Mouse (Mus musculus) forebrain, embryonic 15.5 days (tissue): ENCODE results near the gene Scimp. TPM values are rescaled to one million over a fixed set of nuclear protein-coding genes. Genes with fewer than 3 reads are reported as not detected.
"Not testable (repeated sequence)": the region's sequence is repeated elsewhere in the genome, so short reads cannot be mapped to it uniquely, and the experiment has no call there.

Source experiments
- ATAC-seq: fragments of 200-750 bp; cut with Nextera tagmentation; replicated peaks from 2 replicates; pipeline ENCODE4 v1.8.0; 2017; ENCODE audit warnings: mild to moderate bottlenecking, moderate TSS enrichment, moderate library complexity
- H3K27ac ChIP-seq: fragments of 300-500 bp; sonication (generic); replicated peaks from 2 replicates; pipeline ENCODE4 v1.5.1; 2015; ENCODE audit warnings: mild to moderate bottlenecking, inconsistent platforms
- H3K27me3 ChIP-seq: fragments of 300-500 bp; sonication (generic); 2 replicates; pipeline ENCODE4 v1.6.1; 2015; ENCODE audit warnings: inconsistent platforms
- H3K36me3 ChIP-seq: fragments of 300-500 bp; sonication (generic); 2 replicates; pipeline ENCODE4 v1.6.1; 2015; ENCODE audit warnings: mild to moderate bottlenecking, inconsistent platforms
- H3K4me1 ChIP-seq: fragments of 300-500 bp; sonication (generic); 2 replicates; pipeline ENCODE4 v1.6.1; 2015; ENCODE audit warnings: inconsistent platforms
- H3K4me2 ChIP-seq: fragments of 300-500 bp; sonication (generic); replicated peaks from 2 replicates; pipeline ENCODE4 v1.6.1; 2015; ENCODE audit warnings: mild to moderate bottlenecking, inconsistent platforms
- H3K4me3 ChIP-seq: fragments of 300-500 bp; sonication (generic); 2 replicates; pipeline ENCODE4 v1.5.1; 2015; ENCODE audit warnings: mild to moderate bottlenecking, inconsistent platforms
- H3K9ac ChIP-seq: fragments of 300-500 bp; sonication (generic); replicated peaks from 2 replicates; pipeline ENCODE4 v1.6.1; 2015; ENCODE audit warnings: mild to moderate bottlenecking, inconsistent platforms
- H3K9me3 ChIP-seq: fragments of 300-500 bp; sonication (generic); 2 replicates; pipeline ENCODE4 v1.6.1; 2016; ENCODE audit warnings: inconsistent platforms
- WGBS: fragments of 180-500 bp; shearing (Covaris S2); methylation state at CpG from one replicate; pipeline ENCODE4 v1.1.7; 2015; ENCODE audit warnings: mixed read lengths; 5-methylcytosine and 5-hydroxymethylcytosine counted together
- polyA plus RNA-seq: library from polyadenylated mRNA; unstranded; fragments of >200 nt; fragmentation: Nextera tagmentation; extraction: Ambion mirVana; gene quantifications from 2 replicates; pipeline ENCODE4 v1.2.1, GENCODE M21; 2015

The Scimp gene
- polyA plus RNA-seq, 1 experiment from 2014 or later, result not detected

DNA sequence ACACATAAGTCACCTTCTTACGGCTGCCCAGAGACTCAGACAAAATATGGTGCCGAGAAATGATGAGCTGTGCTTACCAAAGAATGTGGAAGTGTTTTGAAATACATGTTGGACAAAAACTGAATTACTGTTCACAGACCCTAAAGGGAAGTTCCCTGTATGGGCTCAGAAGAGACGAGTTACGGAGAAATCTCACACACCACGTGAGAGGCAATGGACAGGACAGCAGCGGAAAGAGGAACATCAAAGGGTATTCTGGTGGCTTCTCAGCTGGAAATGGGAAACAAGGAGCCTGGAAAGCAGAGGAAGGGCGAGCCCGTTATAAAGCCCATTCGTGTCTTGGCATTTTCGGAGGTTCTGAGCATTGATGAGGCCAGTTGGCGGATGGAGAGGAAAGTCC, 25.3 kb downstream of the Scimp start:
- no peak for ATAC-seq
- Histone ChIP-seq H3K4me2 (no peak overlapping the region), H3K27ac (no peak overlapping the region), H3K27me3 (no peaks in the 10 kb centered on the region), H3K4me1 (no peaks in the 10 kb centered on the region), H3K36me3 (no peaks in the 10 kb centered on the region), H3K9ac (no peak overlapping the region), H3K9me3 (no peaks in the 10 kb centered on the region), H3K4me3 (no peak overlapping the region)
- 74% methylated on average over 11 of the region's 11 CpGs for WGBS

- no peaks in the 10 kb centered on the region for H3K4me1 ChIP-seq
- no peaks in the 10 kb centered on the region for H3K36me3 ChIP-seq
- no peak overlapping the region for H3K4me2 ChIP-seq
- no peak overlapping the region for H3K4me3 ChIP-seq
- no peak overlapping the region for H3K27ac ChIP-seq
- no peaks in the 10 kb centered on the region for H3K27me3 ChIP-seq
- H3K9ac ChIP-seq, result no peak overlapping the region
- no peaks in the 10 kb centered on the region for H3K9me3 ChIP-seq
- no peak for ATAC-seq
- 70% methylated on average over 2 of the region's 2 CpGs for WGBS
Observed at GRCm38 (mm10) chr11:70785908-70786307, 26.5 kb downstream of the Scimp start.

- not testable (repeated sequence) for H3K4me1 ChIP-seq, H3K36me3 ChIP-seq, H3K9ac ChIP-seq, H3K27me3 ChIP-seq, H3K4me3 ChIP-seq, ATAC-seq, H3K27ac ChIP-seq, H3K4me2 ChIP-seq, H3K9me3 ChIP-seq
- 34% methylated on average over 6 of the region's 6 CpGs for WGBS
Observed at GRCm38 (mm10) chr11:70778058-70778457, 34.3 kb downstream of the Scimp start.

DNA sequence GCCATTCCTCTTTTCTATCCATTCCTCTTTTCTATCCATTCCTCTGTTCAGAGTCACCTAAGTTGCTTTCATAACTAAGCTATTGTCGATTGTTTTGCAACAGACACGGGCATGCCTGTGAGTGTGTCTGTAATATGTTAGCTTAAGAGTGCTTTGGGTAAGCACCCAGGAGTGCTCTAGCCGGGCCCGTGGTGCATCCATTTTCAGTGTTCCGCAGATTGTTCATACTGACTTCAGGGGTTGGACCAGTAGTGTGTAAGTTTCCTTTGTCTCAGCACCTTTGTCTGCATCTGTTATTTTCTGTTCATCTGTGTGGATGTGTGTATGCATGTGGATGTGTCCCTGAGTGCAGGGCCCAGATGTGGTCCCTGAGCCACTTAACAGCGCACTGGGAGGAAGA, 34.8 kb downstream of the Scimp start:
- Histone ChIP-seq H3K9me3 (no peaks in the 10 kb centered on the region), H3K36me3 (peaks cover 10% of the 10 kb centered on the region), H3K27me3 (no peaks in the 10 kb centered on the region), H3K9ac (no peak overlapping the region), H3K4me1 (no peaks in the 10 kb centered on the region), H3K27ac (no peak overlapping the region), H3K4me3 (no peak overlapping the region), H3K4me2 (no peak overlapping the region)
- ATAC-seq, result no peak
- 69% methylated on average over 6 of the region's 6 CpGs for WGBS

DNA sequence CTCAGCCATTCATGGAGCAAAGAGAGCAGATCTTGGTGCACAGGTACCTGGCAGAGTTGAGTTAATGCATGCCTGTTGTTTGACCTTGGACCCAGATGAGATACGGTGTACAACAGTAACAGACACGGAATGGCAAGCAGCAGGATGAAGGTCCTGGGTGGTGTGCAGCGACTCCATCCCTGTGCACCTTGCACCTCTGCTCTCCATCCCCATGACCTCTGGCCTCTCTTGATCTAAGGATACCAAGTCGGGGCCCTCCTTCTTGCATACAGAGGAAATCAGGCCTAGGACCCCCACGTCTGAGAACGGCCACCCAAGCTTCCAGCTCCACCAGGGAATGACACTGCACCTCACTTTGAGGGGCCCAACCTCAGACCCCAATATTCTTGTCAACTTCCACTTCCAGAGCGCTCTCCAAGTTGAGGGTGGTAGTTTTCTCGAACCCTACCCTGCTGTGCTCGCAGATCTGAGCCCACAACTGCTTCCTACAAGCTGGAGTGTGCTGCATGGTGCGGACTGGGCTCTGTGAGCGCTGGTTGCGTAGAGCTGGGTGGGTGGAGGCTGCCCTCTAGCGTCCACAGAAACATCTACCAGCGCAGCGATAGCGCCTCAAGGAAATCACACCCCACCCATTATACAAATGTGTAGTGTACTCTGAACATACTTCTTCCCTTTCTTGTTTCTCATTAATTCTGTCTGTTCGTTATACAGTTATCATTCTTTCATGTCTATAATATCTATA, 35.4 kb downstream of the Scimp start:
- no peak overlapping the region for H3K27ac ChIP-seq
- no peaks in the 10 kb centered on the region for H3K4me1 ChIP-seq
- H3K4me2 ChIP-seq, result no peak overlapping the region
- H3K9me3 ChIP-seq, result no peaks in the 10 kb centered on the region
- peak; percentile 67 for ATAC-seq
- H3K4me3 ChIP-seq, result no peak overlapping the region
- H3K9ac ChIP-seq, result no peak overlapping the region
- no peaks in the 10 kb centered on the region for H3K27me3 ChIP-seq
- H3K36me3 ChIP-seq, result peaks cover 17% of the 10 kb centered on the region
- WGBS, result 29% methylated on average over 17 of the region's 17 CpGs

GRCm38 (mm10) chr11:70770804-70771203, 41.6 kb downstream of the Scimp start:
- no peak overlapping the region for H3K4me3 ChIP-seq
- no peaks in the 10 kb centered on the region for H3K9me3 ChIP-seq
- H3K4me1 ChIP-seq, result peaks cover 2% of the 10 kb centered on the region
- no peak overlapping the region for H3K27ac ChIP-seq
- peaks cover 24% of the 10 kb centered on the region for H3K36me3 ChIP-seq
- H3K27me3 ChIP-seq, result no peaks in the 10 kb centered on the region
- H3K9ac ChIP-seq, result no peak overlapping the region
- no peak for ATAC-seq
- H3K4me2 ChIP-seq, result no peak overlapping the region
- WGBS, result 96% methylated on average over 3 of the region's 3 CpGs

GRCm38 (mm10) chr11:70765776-70766445, 46.5 kb downstream of the Scimp start:
- ATAC-seq, result no peak
- no peak overlapping the region for H3K27ac ChIP-seq
- no peak overlapping the region for H3K4me3 ChIP-seq
- no peak overlapping the region for H3K4me2 ChIP-seq
- 76% methylated on average over 16 of the region's 16 CpGs for WGBS
- H3K27me3 ChIP-seq, result no peaks in the 10 kb centered on the region
- no peaks in the 10 kb centered on the region for H3K36me3 ChIP-seq
- no peaks in the 10 kb centered on the region for H3K9me3 ChIP-seq
- H3K4me1 ChIP-seq, result peaks cover 15% of the 10 kb centered on the region
- H3K9ac ChIP-seq, result no peak overlapping the region

DNA sequence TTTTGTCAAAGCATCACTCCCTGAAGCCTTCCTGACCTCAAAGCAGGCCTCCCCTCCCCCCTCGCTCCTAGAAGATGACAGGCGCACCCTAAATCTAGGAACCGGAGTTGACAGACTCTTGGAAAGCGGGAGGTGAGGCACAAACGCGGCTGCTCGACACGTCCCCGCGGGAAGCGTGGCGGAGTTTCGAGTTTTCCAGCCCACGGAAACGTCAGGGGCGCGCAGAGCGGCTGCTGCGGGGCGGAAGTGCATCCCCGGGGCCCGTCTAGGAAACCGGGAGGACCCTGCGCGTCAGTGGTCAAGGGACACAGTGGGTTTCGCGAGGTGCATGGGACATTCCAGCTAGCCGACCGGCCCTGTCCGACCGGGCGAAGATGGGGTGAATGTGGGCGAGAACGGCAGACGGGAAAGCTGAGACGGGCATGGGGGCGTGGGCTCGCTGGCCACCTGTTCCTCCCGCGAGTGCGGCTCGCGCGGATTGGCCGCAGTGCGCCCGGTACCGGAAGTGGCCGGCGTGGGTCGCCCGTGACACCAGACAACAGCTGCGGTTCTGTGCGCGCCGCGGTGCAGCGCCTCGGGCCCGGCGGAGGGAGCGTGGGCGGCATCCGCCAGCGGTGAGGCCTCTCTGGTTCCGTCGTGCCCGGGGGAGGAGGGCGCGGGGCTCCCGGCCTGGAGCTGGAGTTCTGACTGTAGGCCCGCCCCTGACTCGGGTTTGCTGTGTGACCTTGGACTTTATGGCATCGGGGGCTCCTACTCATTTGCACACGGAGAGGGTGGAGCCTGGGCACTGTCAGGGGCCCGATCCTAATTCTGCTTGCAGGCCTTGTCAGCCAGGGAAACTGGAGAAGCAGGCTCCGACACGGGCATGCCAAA, 48.2 kb downstream of the Scimp start, which contains the start of gene Zfp3:
TSS of gene Zfp3 (plus strand) at position 274 of the 873 bp plus-strand sequence.
- Histone ChIP-seq H3K9ac (peak within 1 kb of the TSS; percentile 80), H3K27ac (peak within 1 kb of the TSS; percentile 74), H3K9me3 (no peaks in the 10 kb centered on the region), H3K27me3 (no peaks in the 10 kb centered on the region), H3K4me3 (peak within 1 kb of the TSS; percentile 85), H3K4me1 (peaks cover 15% of the 10 kb centered on the region), H3K4me2 (peak within 1 kb of the TSS; percentile 79), H3K36me3 (no peaks in the 10 kb centered on the region)
- ATAC-seq, result peak; percentile 85
- WGBS, result under 1% methylated on average over 78 of the region's 78 CpGs

GRCm38 (mm10) chr11:70763582-70763935, 48.8 kb downstream of the Scimp start:
- 31% methylated on average over 3 of the region's 3 CpGs for WGBS
- H3K27ac ChIP-seq, result peak overlapping the region; percentile 74
- peak; percentile 53 for ATAC-seq

GRCm38 (mm10) chr11:70762641-70763040, 49.7 kb downstream of the Scimp start:
- Histone ChIP-seq H3K4me2 (no peak overlapping the region), H3K36me3 (no peaks in the 10 kb centered on the region), H3K4me1 (peaks cover 15% of the 10 kb centered on the region), H3K9ac (no peak overlapping the region), H3K9me3 (no peaks in the 10 kb centered on the region), H3K27me3 (no peaks in the 10 kb centered on the region), H3K27ac (no peak overlapping the region), H3K4me3 (no peak overlapping the region)
- WGBS, result 83% methylated on average over 9 of the region's 9 CpGs
- no peak for ATAC-seq

More at GRCm38 (mm10) chr11:70763582-70763935, 48.8 kb downstream of the Scimp start:
- Histone ChIP-seq H3K9me3 (no peaks in the 10 kb centered on the region), H3K4me3 (peak overlapping the region; percentile 85), H3K4me2 (peak overlapping the region; percentile 79), H3K36me3 (no peaks in the 10 kb centered on the region), H3K4me1 (peaks cover 15% of the 10 kb centered on the region), H3K9ac (peak overlapping the region; percentile 80), H3K27me3 (no peaks in the 10 kb centered on the region)

DNA sequence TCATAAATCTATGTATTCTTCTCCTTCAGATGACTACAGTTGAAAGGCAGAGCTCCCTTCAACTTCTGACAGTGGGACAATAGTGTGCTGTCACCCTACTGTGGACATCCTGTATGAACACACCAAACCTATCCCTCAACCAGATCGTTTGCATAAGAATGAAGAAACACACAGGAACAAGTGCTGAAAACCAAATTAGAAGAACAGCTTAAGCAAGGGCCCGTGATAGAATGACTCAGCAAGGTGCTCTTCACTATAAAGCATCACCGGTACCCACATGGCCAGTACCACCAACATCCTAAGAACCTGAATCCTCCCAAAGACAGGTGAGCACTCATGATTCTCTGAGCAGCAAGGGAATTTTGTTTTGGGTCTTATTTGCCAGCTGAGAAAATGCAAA, 51.9 kb downstream of the Scimp start:
- 60% methylated on average over 3 of the region's 3 CpGs for WGBS

GRCm38 (mm10) chr11:70755645-70756044, 56.7 kb downstream of the Scimp start:
- Histone ChIP-seq H3K4me2 (no peak overlapping the region), H3K4me1 (no peaks in the 10 kb centered on the region), H3K27ac (no peak overlapping the region), H3K9me3 (no peaks in the 10 kb centered on the region), H3K9ac (0 out of 2 replicates have a peak overlapping the region, but pooled peaks have one; percentile 32), H3K4me3 (no peak overlapping the region), H3K27me3 (peaks cover 2% of the 10 kb centered on the region; the same call in 1 of the 2 replicates), H3K36me3 (no peaks in the 10 kb centered on the region)
- WGBS, result 7% methylated on average over 7 of the region's 7 CpGs
- ATAC-seq, result no peak

More for the DNA sequence above, 51.9 kb downstream of the Scimp start:
- not testable (repeated sequence) for H3K36me3 ChIP-seq, H3K9me3 ChIP-seq, H3K27ac ChIP-seq, H3K4me2 ChIP-seq, ATAC-seq, H3K9ac ChIP-seq, H3K27me3 ChIP-seq, H3K4me3 ChIP-seq
- peaks cover 10% of the 10 kb centered on the region for H3K4me1 ChIP-seq
